ENCODE assay signal across 12 mouse cellular contexts in the genomic region with DNA sequence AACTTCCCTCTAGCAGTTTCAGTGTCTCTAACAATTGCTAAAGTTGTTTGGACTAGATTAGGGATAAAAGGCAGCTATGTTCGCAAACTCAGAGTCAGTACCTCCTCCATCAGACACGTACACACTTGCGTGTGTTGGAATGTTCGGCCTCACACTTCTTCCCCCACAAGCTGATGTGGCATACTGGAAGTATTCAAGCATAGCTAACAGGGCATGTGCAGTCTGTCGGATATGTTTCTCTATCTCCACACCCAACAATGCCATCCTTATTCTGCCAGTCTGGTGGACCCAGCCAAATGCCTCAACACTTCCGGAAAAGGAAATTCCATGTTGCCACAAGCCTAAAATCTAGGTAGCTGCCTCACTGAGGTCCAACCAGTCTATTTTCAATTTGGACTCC.
A peak's percentile ranks its signal among the peaks of the same experiment; 100 is the strongest.
DNase-seq lines count a peak whose midpoint lies in the region; ATAC-seq and TF ChIP-seq lines count a peak whose summit lies in the region.
"Had no signal": no experiment of that assay in that cellular context is flagged by ENCODE, and none has a peak within 500 bp of the region (broad histone marks: within the 10 kb centered on the region; RNA-seq: fewer than 3 reads in every experiment).

No protein-coding gene starts in this region.

- 0 out of 2 replicates have a peak overlapping the region, but pooled peaks have one; percentile 9 for H3K27ac ChIP-seq in limb, embryonic 12.5 days
- no peak overlapping the region for H3K27ac ChIP-seq in limb, embryonic 10.5 days
- peak overlapping the region; percentile 61 for H3K27ac ChIP-seq in forebrain, embryonic 13.5 days
- 0 out of 2 replicates have a peak overlapping the region, but pooled peaks have one; percentile 48 for H3K27ac ChIP-seq in limb, embryonic 14.5 days (replicated peaks; ENCODE audit: low read depth, low read length)
- H3K27ac ChIP-seq in heart, embryonic 12.5 days (ENCODE audit: poor library complexity, severe bottlenecking) = no peak overlapping the region
- H3K27ac ChIP-seq: heart, embryonic 10.5 days; liver, embryonic 13.5 days; midbrain, embryonic 12.5 days; stomach, postnatal 0 days had no signal

- no peaks in the 10 kb centered on the region for H3K9me3 ChIP-seq in limb, embryonic 12.5 days
- H3K9me3 ChIP-seq in limb, embryonic 10.5 days (replicated peaks) = no peaks in the 10 kb centered on the region
- H3K9me3 ChIP-seq in forebrain, embryonic 13.5 days (replicated peaks) = no peaks in the 10 kb centered on the region
- H3K9me3 ChIP-seq in limb, embryonic 14.5 days (ENCODE audit: control insufficient read depth, low read length) = no peaks in the 10 kb centered on the region
- no peaks in the 10 kb centered on the region for H3K9me3 ChIP-seq in heart, embryonic 12.5 days (replicated peaks)
- H3K9me3 ChIP-seq: heart, embryonic 10.5 days; liver, embryonic 13.5 days; midbrain, embryonic 12.5 days had no signal

- no peak for TF ChIP-seq POLR2A in limb, embryonic 14.5 days (IDR thresholded peaks at IDR 0.05; ENCODE audit: borderline replicate concordance, extremely low read depth, insufficient read depth, insufficient read length)

- no peak for TF ChIP-seq CTCF in Patski (IDR thresholded peaks at IDR 0.05)

- H3K9ac ChIP-seq in limb, embryonic 12.5 days (replicated peaks) = no peak overlapping the region
- H3K9ac ChIP-seq in forebrain, embryonic 13.5 days = no peak overlapping the region
- H3K9ac ChIP-seq in limb, embryonic 14.5 days (ENCODE audit: low read depth, low read length, severe bottlenecking) = no peak overlapping the region
- no peak overlapping the region for H3K9ac ChIP-seq in heart, embryonic 12.5 days
- H3K9ac ChIP-seq: liver, embryonic 13.5 days; midbrain, embryonic 12.5 days had no signal

- POLR2A ChIA-PET in Patski (lab: Charles Lee) = interaction anchor here (0.8 kb wide), 1 partner anchor 81 kb away, joined by 3 read pairs; no protein-coding TSS in a partner anchor

- no peak for DNase-seq in limb, embryonic 10.5 days (ENCODE audit: low spot score)
- DNase-seq in Patski (ENCODE audit: low read depth, low spot score) = no peak
- DNase-seq in limb, embryonic 14.5 days (ENCODE audit: low spot score) = no peak
- DNase-seq in layer of hippocampus, postnatal 25 days (ENCODE audit: extremely low spot score in 1 of 2, low spot score in 1 of 2) = no peak
- no peak for DNase-seq in heart, postnatal 4 days
- DNase-seq: liver, embryonic 13.5 days had no signal

- H3K36me3 ChIP-seq in limb, embryonic 12.5 days = no peaks in the 10 kb centered on the region
- H3K36me3 ChIP-seq in limb, embryonic 10.5 days = no peaks in the 10 kb centered on the region
- H3K36me3 ChIP-seq in forebrain, embryonic 13.5 days (ENCODE audit: poor library complexity, severe bottlenecking) = no peaks in the 10 kb centered on the region
- H3K36me3 ChIP-seq in limb, embryonic 14.5 days (ENCODE audit: control insufficient read depth, insufficient read depth, low read length) = no peaks in the 10 kb centered on the region
- H3K36me3 ChIP-seq in heart, embryonic 12.5 days = no peaks in the 10 kb centered on the region
- H3K36me3 ChIP-seq: heart, embryonic 10.5 days; liver, embryonic 13.5 days; midbrain, embryonic 12.5 days had no signal

- ATAC-seq in limb, embryonic 12.5 days (ENCODE audit: insufficient number of reproducible peaks, insufficient read depth, low FRiP score, low TSS enrichment, low read depth) = no peak
- peak; percentile 65 for ATAC-seq in Patski
- peak; percentile 74 for ATAC-seq in forebrain, embryonic 13.5 days
- ATAC-seq in limb, embryonic 14.5 days (ENCODE audit: low FRiP score, low read depth) = peak; percentile 47; the same call in 1 of the 2 replicates
- no peak for ATAC-seq in heart, embryonic 12.5 days (ENCODE audit: insufficient number of reproducible peaks, low FRiP score)

- CTCF ChIA-PET in Patski (lab: Charles Lee) = interaction anchor here (1.4 kb wide), 1 partner anchor 8 kb away, joined by 3 read pairs; no protein-coding TSS in a partner anchor

- peaks cover 5% of the 10 kb centered on the region; the same call in 1 of the 2 replicates for H3K4me1 ChIP-seq in limb, embryonic 12.5 days (replicated peaks)
- peaks cover 7% of the 10 kb centered on the region; the same call in 1 of the 2 replicates for H3K4me1 ChIP-seq in limb, embryonic 10.5 days
- peaks cover 18% of the 10 kb centered on the region for H3K4me1 ChIP-seq in forebrain, embryonic 13.5 days
- H3K4me1 ChIP-seq in limb, embryonic 14.5 days (ENCODE audit: control insufficient read depth, insufficient read depth, low read length) = no peaks in the 10 kb centered on the region
- H3K4me1 ChIP-seq in heart, embryonic 12.5 days (replicated peaks) = no peaks in the 10 kb centered on the region
- H3K4me1 ChIP-seq: heart, embryonic 10.5 days; liver, embryonic 13.5 days had no signal

- no peaks in the 10 kb centered on the region for H3K27me3 ChIP-seq in limb, embryonic 12.5 days
- no peaks in the 10 kb centered on the region for H3K27me3 ChIP-seq in limb, embryonic 10.5 days (ENCODE audit: low read depth, poor library complexity, severe bottlenecking)
- H3K27me3 ChIP-seq in Patski = no peaks in the 10 kb centered on the region
- H3K27me3 ChIP-seq in forebrain, embryonic 13.5 days = no peaks in the 10 kb centered on the region
- no peaks in the 10 kb centered on the region for H3K27me3 ChIP-seq in limb, embryonic 14.5 days (ENCODE audit: control insufficient read depth, insufficient read depth, low read length)
- no peaks in the 10 kb centered on the region; the same call in 1 of the 2 replicates for H3K27me3 ChIP-seq in heart, embryonic 12.5 days (replicated peaks)
- H3K27me3 ChIP-seq: liver, embryonic 13.5 days; midbrain, embryonic 12.5 days had no signal

- in situ Hi-C loops in Patski (cut with MboI; ENCODE audit: low pct_unique_long_range_greater_than_20kb) = no loop called here

- no peak overlapping the region for H3K4me3 ChIP-seq in limb, embryonic 12.5 days (replicated peaks)
- no peak overlapping the region for H3K4me3 ChIP-seq in limb, embryonic 10.5 days
- no peak overlapping the region for H3K4me3 ChIP-seq in forebrain, embryonic 13.5 days
- no peak overlapping the region for H3K4me3 ChIP-seq in limb, embryonic 14.5 days (replicated peaks; ENCODE audit: low read length)
- no peak overlapping the region for H3K4me3 ChIP-seq in heart, embryonic 12.5 days
- H3K4me3 ChIP-seq: heart, embryonic 10.5 days; liver, embryonic 13.5 days; midbrain, embryonic 12.5 days had no signal

- WGBS in limb, embryonic 12.5 days = 82% methylated on average over 6 of the region's 6 CpGs
- 87% methylated on average over 6 of the region's 6 CpGs for WGBS in limb, embryonic 10.5 days
- 32% methylated on average over 6 of the region's 6 CpGs for WGBS in forebrain, embryonic 13.5 days
- 74% methylated on average over 6 of the region's 6 CpGs for WGBS in limb, embryonic 14.5 days
- 64% methylated on average over 6 of the region's 6 CpGs for WGBS in heart, embryonic 12.5 days

- H3K4me2 ChIP-seq in limb, embryonic 12.5 days = no peak overlapping the region
- H3K4me2 ChIP-seq in forebrain, embryonic 13.5 days = peak overlapping the region; percentile 35; the same call in 1 of the 2 replicates
- no peak overlapping the region for H3K4me2 ChIP-seq in limb, embryonic 14.5 days (replicated peaks; ENCODE audit: low read depth, low read length, severe bottlenecking)
- no peak overlapping the region for H3K4me2 ChIP-seq in heart, embryonic 12.5 days
- H3K4me2 ChIP-seq: liver, embryonic 13.5 days; midbrain, embryonic 12.5 days had no signal

Comparison
In these comparisons a context has a peak if more than half of its experiments do, and no peak if none do; other contexts are left out.
1. ATAC-seq: peak in Patski (single experiment), forebrain, embryonic 13.5 days (single experiment) and limb, embryonic 14.5 days (single experiment); none in limb, embryonic 12.5 days (single experiment) and heart, embryonic 12.5 days (single experiment).
2. H3K27ac ChIP-seq: peak in limb, embryonic 12.5 days (single experiment), forebrain, embryonic 13.5 days (single experiment) and limb, embryonic 14.5 days (single experiment); none in limb, embryonic 10.5 days (single experiment) and heart, embryonic 12.5 days (single experiment).